Mouse (Mus musculus) layer of hippocampus, adult 2 months (tissue): ENCODE results near the gene Twnk. TPM values are rescaled to one million over a fixed set of nuclear protein-coding genes. Genes with fewer than 3 reads are reported as not detected.
A peak's percentile ranks its signal among the peaks of the same experiment; 100 is the strongest.
"Not testable (repeated sequence)": the region's sequence is repeated elsewhere in the genome, so short reads cannot be mapped to it uniquely, and the experiment has no call there.

Experiments
- DNase-seq, 2 experiments: peaks; one replicate each; pipeline ENCODE4 v3.0.0; 2022; ENCODE audit warnings: low spot score in 2 of 2
- H3K27ac ChIP-seq: fragments of 200-600 bp; 2 replicates; pipeline ENCODE4 v1.8.1; 2022
- H3K4me3 ChIP-seq: fragments of 200-600 bp; 2 replicates; pipeline ENCODE4 v1.8.1; 2022; ENCODE audit warnings: mild to moderate bottlenecking
- CTCF ChIP-seq: fragments of 200-600 bp; conservative IDR thresholded peaks from 2 replicates; pipeline ENCODE4 v1.8.1; 2022; ENCODE audit warnings: antibody characterized with exemption, mild to moderate bottlenecking, moderate library complexity
- total RNA-seq, 2 experiments: library from RNA; stranded (reverse); gene quantifications; 2 replicates each; pipeline ENCODE4 v1.2.3; 2021

Twnk gene
- total RNA-seq, 2 experiments from 2014 or later = 14.7 to 15.3 TPM

GRCm38 (mm10) chr19:45032570-45033332, 27.3 kb downstream of the Twnk start:
- peak; percentile 66 for TF ChIP-seq CTCF
- H3K27ac ChIP-seq = no peak overlapping the region
- no peak for DNase-seq
- H3K4me3 ChIP-seq = no peak overlapping the region

- DNase-seq = no peak
- TF ChIP-seq CTCF = peak; percentile 72
- Histone ChIP-seq H3K4me3 (no peak overlapping the region), H3K27ac (no peak overlapping the region)
Observed at GRCm38 (mm10) chr19:45036867-45037266, 31.4 kb downstream of the Twnk start.

- not testable (repeated sequence) for DNase-seq, H3K4me3 ChIP-seq, H3K27ac ChIP-seq
Observed at GRCm38 (mm10) chr19:45038198-45038597, 32.7 kb downstream of the Twnk start.

GRCm38 (mm10) chr19:45040214-45040613, 34.8 kb downstream of the Twnk start:
- TF ChIP-seq CTCF = no peak
- DNase-seq = no peak
- Histone ChIP-seq H3K27ac (no peak overlapping the region), H3K4me3 (no peak overlapping the region)

More at GRCm38 (mm10) chr19:45038198-45038597, 32.7 kb downstream of the Twnk start:
- TF ChIP-seq CTCF = peak; percentile 18; the same call in 1 of the 2 replicates

GRCm38 (mm10) chr19:45044389-45044927, 39.0 kb downstream of the Twnk start:
- TF ChIP-seq CTCF = no peak
- H3K27ac ChIP-seq = no peak overlapping the region
- no peak for DNase-seq
- no peak overlapping the region for H3K4me3 ChIP-seq

GRCm38 (mm10) chr19:45045236-45045635, 39.8 kb downstream of the Twnk start:
- DNase-seq = no peak
- Histone ChIP-seq H3K27ac (no peak overlapping the region), H3K4me3 (no peak overlapping the region)
- TF ChIP-seq CTCF = no peak

- DNase-seq = no peak
- Histone ChIP-seq H3K4me3 (peak within 1 kb of the TSS; percentile 78), H3K27ac (peak within 1 kb of the TSS; percentile 97)
- no peak for TF ChIP-seq CTCF
Observed at GRCm38 (mm10) chr19:45045651-45046050, 40.2 kb downstream of the Twnk start, which contains the start of gene Pdzd7. Gene Pdzd7, minus strand, starts transcription at chr19:45045717.

GRCm38 (mm10) chr19:45046523-45047321, 41.3 kb downstream of the Twnk start:
- DNase-seq = peak; percentile 66 to 71
- 0 out of 2 replicates have a peak, but pooled peaks have one; percentile 13 for TF ChIP-seq CTCF
- H3K27ac ChIP-seq = peak overlapping the region; percentile 97

GRCm38 (mm10) chr19:45047417-45047934, 42.0 kb downstream of the Twnk start, which contains the start of gene Sfxn3:
Gene Sfxn3, plus strand, starts transcription at chr19:45047503.
- peak within 1 kb of the TSS; percentile 97 for H3K27ac ChIP-seq
- TF ChIP-seq CTCF = peak; percentile 90
- peak; percentile 91 to 93 for DNase-seq
- H3K4me3 ChIP-seq = peak within 1 kb of the TSS; percentile 78

More at GRCm38 (mm10) chr19:45046523-45047321, 41.3 kb downstream of the Twnk start:
- H3K4me3 ChIP-seq = peak overlapping the region; percentile 78

- no peak for TF ChIP-seq CTCF
- peak overlapping the region; percentile 78 for H3K4me3 ChIP-seq
- peak; percentile 77 to 90 for DNase-seq
- H3K27ac ChIP-seq = peak overlapping the region; percentile 97
Observed at GRCm38 (mm10) chr19:45047935-45048643, 42.6 kb downstream of the Twnk start.

GRCm38 (mm10) chr19:45048644-45049365, 43.3 kb downstream of the Twnk start:
- Histone ChIP-seq H3K27ac (peak overlapping the region; percentile 97), H3K4me3 (peak overlapping the region; percentile 78)
- no peak for DNase-seq
- no peak for TF ChIP-seq CTCF
